In genomic region chr19:10456752-10457483, GRCm38 (mm10) we compare ENCODE assay signal across 7 mouse cellular contexts. TPM values are rescaled to one million over a fixed set of nuclear protein-coding genes. Genes with fewer than 3 reads are reported as not detected.
DNase-seq lines count a peak whose midpoint lies in the region; ATAC-seq lines count a peak whose summit lies in the region.

TSS of gene Lrrc10b (minus strand) at chr19:10457473.

- peak; percentile 79 for DNase-seq in R1 (ENCODE audit: low read depth, low spot score)
- DNase-seq in testis, postnatal 10 days (ENCODE audit: low spot score), result peak; percentile 70

- H3K27ac ChIP-seq in heart, embryonic 11.5 days (ENCODE audit: low read depth, low read length), result no peak within 1 kb of the TSS
- no peak within 1 kb of the TSS for H3K27ac ChIP-seq in kidney, embryonic 16.5 days (ENCODE audit: low read length)
- no peak within 1 kb of the TSS for H3K27ac ChIP-seq in liver, embryonic 12.5 days
- no peak within 1 kb of the TSS for H3K27ac ChIP-seq in neural tube, embryonic 12.5 days

- peak within 1 kb of the TSS; percentile 67 for H3K4me2 ChIP-seq in heart, embryonic 11.5 days
- peak within 1 kb of the TSS; percentile 95 for H3K4me2 ChIP-seq in kidney, embryonic 16.5 days (replicated peaks; ENCODE audit: low read depth, low read length)
- peak within 1 kb of the TSS; percentile 60 for H3K4me2 ChIP-seq in liver, embryonic 12.5 days
- peak within 1 kb of the TSS; percentile 93 for H3K4me2 ChIP-seq in neural tube, embryonic 12.5 days (replicated peaks)

- no peak within 1 kb of the TSS for H3K9ac ChIP-seq in heart, embryonic 11.5 days (ENCODE audit: low read depth, low read length)
- peak within 1 kb of the TSS; percentile 54 for H3K9ac ChIP-seq in kidney, embryonic 16.5 days (replicated peaks; ENCODE audit: low read length)
- H3K9ac ChIP-seq in liver, embryonic 12.5 days, result no peak within 1 kb of the TSS
- peak within 1 kb of the TSS; percentile 52 for H3K9ac ChIP-seq in neural tube, embryonic 12.5 days

- H3K4me1 ChIP-seq in heart, embryonic 11.5 days (ENCODE audit: control insufficient read depth, insufficient read depth, low read length), result peaks cover 4% of the 10 kb centered on the region
- peaks cover 19% of the 10 kb centered on the region for H3K4me1 ChIP-seq in kidney, embryonic 16.5 days (ENCODE audit: insufficient read depth, low read length)
- H3K4me1 ChIP-seq in liver, embryonic 12.5 days, result peaks cover 24% of the 10 kb centered on the region
- peaks cover 27% of the 10 kb centered on the region for H3K4me1 ChIP-seq in neural tube, embryonic 12.5 days

- peak within 1 kb of the TSS; percentile 44 for H3K4me3 ChIP-seq in heart, embryonic 11.5 days (ENCODE audit: low read depth, low read length)
- peak within 1 kb of the TSS; percentile 54 for H3K4me3 ChIP-seq in kidney, embryonic 16.5 days (ENCODE audit: low read length)
- peak within 1 kb of the TSS; percentile 44 for H3K4me3 ChIP-seq in liver, embryonic 12.5 days
- peak within 1 kb of the TSS; percentile 48 for H3K4me3 ChIP-seq in neural tube, embryonic 12.5 days

- under 1% methylated on average over 88 of the region's 96 CpGs for WGBS in heart, embryonic 11.5 days (ENCODE audit: insufficient replicate concordance)
- under 1% methylated on average over 77 of the region's 96 CpGs for WGBS in kidney, embryonic 16.5 days
- 3% methylated on average over 94 of the region's 96 CpGs for WGBS in liver, embryonic 12.5 days (ENCODE audit: insufficient replicate concordance)
- under 1% methylated on average over 91 of the region's 96 CpGs for WGBS in neural tube, embryonic 12.5 days

- no peaks in the 10 kb centered on the region for H3K36me3 ChIP-seq in heart, embryonic 11.5 days (ENCODE audit: control insufficient read depth, insufficient read depth, low read length)
- no peaks in the 10 kb centered on the region for H3K36me3 ChIP-seq in kidney, embryonic 16.5 days (ENCODE audit: insufficient read depth, low read length)
- no peaks in the 10 kb centered on the region for H3K36me3 ChIP-seq in liver, embryonic 12.5 days
- H3K36me3 ChIP-seq in neural tube, embryonic 12.5 days, result no peaks in the 10 kb centered on the region

- peaks cover 94% of the 10 kb centered on the region for H3K27me3 ChIP-seq in heart, embryonic 11.5 days (ENCODE audit: control insufficient read depth, insufficient read depth, low read length)
- peaks cover 55% of the 10 kb centered on the region for H3K27me3 ChIP-seq in kidney, embryonic 16.5 days (ENCODE audit: insufficient read depth, low read length)
- peaks cover 100% of the 10 kb centered on the region for H3K27me3 ChIP-seq in liver, embryonic 12.5 days (replicated peaks)
- H3K27me3 ChIP-seq in neural tube, embryonic 12.5 days (replicated peaks), result peaks cover 69% of the 10 kb centered on the region

- peak; percentile 63 for ATAC-seq in common myeloid progenitor, adult 5-6 weeks (replicated peaks; ENCODE audit: low read depth, poor library complexity, severe bottlenecking)
- peak; percentile 24; the same call in 1 of the 2 replicates for ATAC-seq in heart, embryonic 11.5 days (replicated peaks; ENCODE audit: insufficient number of reproducible peaks, low FRiP score, low TSS enrichment)
- peak; percentile 58 for ATAC-seq in kidney, embryonic 16.5 days (ENCODE audit: low FRiP score, low TSS enrichment)
- no peak; the same call in 1 of the 2 replicates for ATAC-seq in liver, embryonic 12.5 days
- peak; percentile 64 for ATAC-seq in neural tube, embryonic 12.5 days (ENCODE audit: low FRiP score, low read depth)

- no peaks in the 10 kb centered on the region for H3K9me3 ChIP-seq in heart, embryonic 11.5 days (replicated peaks; ENCODE audit: control insufficient read depth, low read length)
- no peaks in the 10 kb centered on the region for H3K9me3 ChIP-seq in kidney, embryonic 16.5 days (ENCODE audit: low read length)
- no peaks in the 10 kb centered on the region for H3K9me3 ChIP-seq in liver, embryonic 12.5 days (replicated peaks)
- no peaks in the 10 kb centered on the region for H3K9me3 ChIP-seq in neural tube, embryonic 12.5 days

RNA-seq across cellular contexts. Expression of gene Lrrc10b, which starts in this region (rescaled TPM):
- not detected in 2 replicates for total RNA-seq in common myeloid progenitor, adult 5-6 weeks (2017)
- 0.19 TPM in 1 of 2 replicates, not detected in the other for polyA plus RNA-seq in heart, embryonic 11.5 days (2014; fragmentation: Nextera tagmentation; extraction: Ambion mirVana)
- 0.13 and 0.89 TPM in 2 replicates for polyA plus RNA-seq in kidney, embryonic 16.5 days (2015; fragmentation: Nextera tagmentation; extraction: Ambion mirVana)
- polyA plus RNA-seq in liver, embryonic 12.5 days (2016; fragmentation: Nextera tagmentation; extraction: Ambion mirVana), result 0.06 and 0.12 TPM in 2 replicates
- polyA plus RNA-seq in neural tube, embryonic 12.5 days (2016; fragmentation: Nextera tagmentation; extraction: Ambion mirVana), result 0.61 and 0.64 TPM in 2 replicates

Comparison
In these comparisons a context has a peak if more than half of its experiments do, and no peak if none do; other contexts are left out.
1. Peak in ATAC-seq in common myeloid progenitor, adult 5-6 weeks; RNA of the gene not detected or under 1 TPM.
2. Peak in ATAC-seq, H3K4me3 ChIP-seq and H3K4me2 ChIP-seq in heart, embryonic 11.5 days; RNA of the gene not detected or under 1 TPM.
3. Peak in ATAC-seq, H3K4me3 ChIP-seq, H3K9ac ChIP-seq and H3K4me2 ChIP-seq in kidney, embryonic 16.5 days; RNA of the gene not detected or under 1 TPM.
4. Peak in ATAC-seq, H3K4me3 ChIP-seq, H3K9ac ChIP-seq and H3K4me2 ChIP-seq in neural tube, embryonic 12.5 days; RNA of the gene not detected or under 1 TPM.